Mouse (Mus musculus) thymus, postnatal 36 days (tissue): ENCODE measurements around the gene Gng13.
"Not testable (repeated sequence)": the region's sequence is repeated elsewhere in the genome, so short reads cannot be mapped to it uniquely, and the experiment has no call there.

ENCODE experiments used
- DNase-seq, 2 experiments: peaks; one replicate each; pipeline ENCODE4 v3.0.0; 2022; ENCODE audit warnings: mixed read lengths in 2 of 2

The Gng13 gene

GRCm38 (mm10) chr17:25735246-25735645 lies 18.3 kb downstream of the Gng13 start:
- DNase-seq = no peak

GRCm38 (mm10) chr17:25735745-25736144 lies 18.8 kb downstream of the Gng13 start, which contains the start of gene Mslnl:
TSS of gene Mslnl (plus strand) at chr17:25736042.
- DNase-seq = no peak

- DNase-seq = no peak
Measured at GRCm38 (mm10) chr17:25738861-25739260, 21.9 kb downstream of the Gng13 start.

GRCm38 (mm10) chr17:25741471-25741870 lies 24.5 kb downstream of the Gng13 start:
- not testable (repeated sequence) for DNase-seq

- no peak for DNase-seq
Measured at GRCm38 (mm10) chr17:25743831-25744230, 26.9 kb downstream of the Gng13 start.

GRCm38 (mm10) chr17:25744311-25744710 lies 27.3 kb downstream of the Gng13 start:
- no peak for DNase-seq

- DNase-seq = no peak
Measured at GRCm38 (mm10) chr17:25748238-25748637, 31.3 kb downstream of the Gng13 start.

- DNase-seq = no peak
Measured at GRCm38 (mm10) chr17:25749314-25749713, 32.3 kb downstream of the Gng13 start.

GRCm38 (mm10) chr17:25751446-25751845 lies 34.5 kb downstream of the Gng13 start:
- no peak for DNase-seq

- DNase-seq = no peak
Measured at GRCm38 (mm10) chr17:25754241-25754640, 37.3 kb downstream of the Gng13 start, which contains the start of gene Msln. TSS of gene Msln (minus strand) at chr17:25754378.

GRCm38 (mm10) chr17:25755086-25755485 lies 38.1 kb downstream of the Gng13 start:
- DNase-seq = no peak

- DNase-seq = no peak
Measured at GRCm38 (mm10) chr17:25755627-25756377, 38.8 kb downstream of the Gng13 start.

- no peak for DNase-seq
Measured at GRCm38 (mm10) chr17:25756378-25757242, 39.6 kb downstream of the Gng13 start.

GRCm38 (mm10) chr17:25757691-25758090 lies 40.7 kb downstream of the Gng13 start:
- DNase-seq = no peak

- DNase-seq = no peak
Measured at GRCm38 (mm10) chr17:25760148-25760547, 43.2 kb downstream of the Gng13 start.

- DNase-seq = no peak
Measured at GRCm38 (mm10) chr17:25761561-25761970, 44.6 kb downstream of the Gng13 start.

GRCm38 (mm10) chr17:25762591-25762990 lies 45.6 kb downstream of the Gng13 start:
- no peak for DNase-seq

GRCm38 (mm10) chr17:25765886-25766285 lies 48.9 kb downstream of the Gng13 start:
- DNase-seq = no peak
